Mouse (Mus musculus) lung, postnatal 0 days (tissue): Measurements from ENCODE around the gene Acd. TPM values are rescaled to one million over a fixed set of nuclear protein-coding genes. Genes with fewer than 3 reads are reported as not detected.

Source experiments
- ATAC-seq: fragments of 200-750 bp; cut with Nextera tagmentation; 2 replicates; pipeline ENCODE4 v1.8.0; 2017; ENCODE audit warnings: moderate library complexity
- DNase-seq: peaks from one replicate; pipeline ENCODE4 v3.0.0-alpha.2; 2016; ENCODE audit warnings: low spot score
- H3K27ac ChIP-seq: fragments of 300-500 bp; sonication (generic); 2 replicates; pipeline ENCODE4 v1.5.1; 2014; ENCODE audit warnings: antibody characterized with exemption, mild to moderate bottlenecking, low read length, mixed read lengths
- H3K27me3 ChIP-seq: fragments of 300-500 bp; sonication (generic); replicated peaks from 2 replicates; pipeline ENCODE4 v1.6.1; 2014; ENCODE audit warnings: low read length, mixed read lengths; ENCODE audit not compliant: insufficient read depth
- H3K36me3 ChIP-seq: fragments of 300-500 bp; sonication (generic); 2 replicates; pipeline ENCODE4 v1.6.1; 2014; ENCODE audit warnings: low read length, mixed read lengths; ENCODE audit not compliant: insufficient read depth
- H3K4me1 ChIP-seq: fragments of 300-500 bp; sonication (generic); 2 replicates; pipeline ENCODE4 v1.6.1; 2014; ENCODE audit warnings: antibody characterized with exemption, low read depth, low read length, mixed read lengths; ENCODE audit not compliant: insufficient read depth
- H3K4me2 ChIP-seq: fragments of 300-500 bp; sonication (generic); replicated peaks from 2 replicates; pipeline ENCODE4 v1.6.1; 2014; ENCODE audit warnings: low read depth, mild to moderate bottlenecking, low read length, moderate library complexity, mixed read lengths
- H3K4me3 ChIP-seq: fragments of 300-500 bp; sonication (generic); 2 replicates; pipeline ENCODE4 v1.5.1; 2014; ENCODE audit warnings: low read depth, low read length
- H3K9ac ChIP-seq: fragments of 300-500 bp; sonication (generic); replicated peaks from 2 replicates; pipeline ENCODE4 v1.6.1; 2014; ENCODE audit warnings: low read depth, mild to moderate bottlenecking
- H3K9me3 ChIP-seq: fragments of 300-500 bp; sonication (generic); 2 replicates; pipeline ENCODE4 v1.6.1; 2016; ENCODE audit warnings: low read length, mixed read lengths
- CTCF ChIP-seq: IDR thresholded peaks from 2 replicates; pipeline ENCODE4 v1.5.1; 2016; ENCODE audit warnings: antibody characterized with exemption, mild to moderate bottlenecking
- EP300 ChIP-seq: IDR thresholded peaks from 2 replicates; pipeline ENCODE4 v1.6.1; 2016; ENCODE audit warnings: antibody characterized with exemption, mild to moderate bottlenecking, control low read depth
- WGBS: fragments of 180-500 bp; shearing (Covaris S2); extraction: QIAGEN DNeasy Blood & Tissue Kit; methylation state at CpG from one replicate; pipeline ENCODE4 v1.1.7; 2014; 5-methylcytosine and 5-hydroxymethylcytosine counted together
- polyA plus RNA-seq: library from polyadenylated mRNA; unstranded; fragments of >200 nt; fragmentation: Nextera tagmentation; extraction: Ambion mirVana; gene quantifications from 2 replicates; pipeline ENCODE4 v1.2.1, GENCODE M21; 2015

Acd gene
- polyA plus RNA-seq, 1 experiment from 2014 or later: 45.8 TPM

- no peak for ATAC-seq
- 0 out of 2 replicates have a peak, but pooled peaks cover 7% of the 10 kb centered on the region for H3K36me3 ChIP-seq
- no peaks in the 10 kb centered on the region for H3K9me3 ChIP-seq
- H3K27me3 ChIP-seq: no peaks in the 10 kb centered on the region
- no peak overlapping the region for H3K9ac ChIP-seq
- TF ChIP-seq EP300 (no peak), CTCF (no peak)
- H3K4me3 ChIP-seq: no peak overlapping the region
- DNase-seq: no peak
- H3K4me2 ChIP-seq: no peak overlapping the region
- no peak overlapping the region for H3K27ac ChIP-seq
- WGBS: 93% methylated on average over 34 of the region's 34 CpGs
- peaks cover 14% of the 10 kb centered on the region; the same call in 1 of the 2 replicates for H3K4me1 ChIP-seq
Measured at GRCm38 (mm10) chr8:105704146-105704812, 3.4 kb upstream of the Acd start.

DNA sequence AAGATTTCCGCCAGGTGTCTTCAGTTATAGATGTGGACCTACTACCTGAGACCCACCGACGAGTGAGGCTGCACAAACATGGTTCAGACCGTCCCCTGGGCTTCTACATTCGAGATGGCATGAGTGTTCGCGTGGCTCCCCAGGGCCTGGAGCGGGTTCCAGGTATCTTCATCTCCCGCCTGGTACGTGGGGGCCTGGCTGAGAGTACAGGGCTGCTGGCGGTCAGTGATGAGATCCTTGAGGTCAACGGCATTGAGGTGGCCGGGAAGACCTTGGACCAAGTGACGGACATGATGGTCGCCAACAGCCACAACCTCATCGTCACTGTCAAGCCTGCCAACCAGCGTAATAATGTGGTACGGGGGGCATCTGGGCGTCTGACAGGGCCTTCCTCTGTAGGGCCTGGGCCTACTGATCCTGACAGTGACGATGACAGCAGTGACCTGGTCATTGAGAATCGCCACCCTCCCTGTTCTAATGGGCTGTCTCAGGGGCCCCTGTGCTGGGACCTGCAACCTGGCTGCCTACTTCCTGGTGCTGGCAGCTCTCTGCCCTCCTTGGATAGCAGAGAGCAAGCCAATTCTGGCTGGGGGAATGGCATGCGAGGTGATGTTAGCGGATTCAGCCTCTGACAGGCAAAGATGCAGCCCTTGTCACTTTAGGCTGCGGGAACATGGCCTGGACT is 2.0 kb upstream of the Acd start:
- Histone ChIP-seq H3K4me1 (peaks cover 14% of the 10 kb centered on the region; the same call in 1 of the 2 replicates), H3K9ac (no peak overlapping the region), H3K27me3 (no peaks in the 10 kb centered on the region), H3K36me3 (0 out of 2 replicates have a peak, but pooled peaks cover 7% of the 10 kb centered on the region), H3K27ac (no peak overlapping the region), H3K9me3 (no peaks in the 10 kb centered on the region), H3K4me2 (no peak overlapping the region), H3K4me3 (no peak overlapping the region)
- WGBS: 88% methylated on average over 24 of the region's 24 CpGs
- TF ChIP-seq CTCF (no peak), EP300 (no peak)
- no peak for ATAC-seq
- no peak for DNase-seq

DNA sequence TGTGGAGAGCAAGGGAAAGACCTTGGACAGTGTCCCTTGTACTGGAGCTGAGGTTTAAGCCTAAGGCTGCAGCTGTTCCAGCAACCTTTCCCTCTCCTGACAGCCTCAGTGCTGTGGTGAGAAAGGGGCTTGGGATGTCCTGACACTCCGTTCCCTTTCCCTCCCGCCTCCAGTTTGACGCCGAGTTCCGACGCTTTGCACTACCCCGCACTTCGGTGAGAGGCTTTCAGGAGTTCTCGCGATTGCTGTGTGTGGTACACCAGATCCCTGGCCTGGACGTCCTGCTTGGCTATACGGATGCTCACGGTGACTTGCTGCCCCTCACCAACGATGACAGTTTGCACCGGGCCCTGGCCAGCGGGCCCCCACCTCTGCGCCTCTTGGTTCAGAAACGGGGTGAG is 1.1 kb upstream of the Acd start:
- H3K36me3 ChIP-seq: peaks cover 13% of the 10 kb centered on the region; the same call in 1 of the 2 replicates
- H3K4me1 ChIP-seq: peaks cover 6% of the 10 kb centered on the region; the same call in 1 of the 2 replicates
- H3K9me3 ChIP-seq: no peaks in the 10 kb centered on the region
- peak overlapping the region; percentile 74 for H3K4me3 ChIP-seq
- TF ChIP-seq CTCF (no peak), EP300 (no peak)
- peak overlapping the region; percentile 33; the same call in 1 of the 2 replicates for H3K27ac ChIP-seq
- no peak overlapping the region for H3K9ac ChIP-seq
- WGBS: 46% methylated on average over 18 of the region's 18 CpGs
- DNase-seq (no peak), ATAC-seq (0 out of 2 replicates have a peak, but pooled peaks have one; percentile 0)
- H3K27me3 ChIP-seq: no peaks in the 10 kb centered on the region
- H3K4me2 ChIP-seq: peak overlapping the region; percentile 90

GRCm38 (mm10) chr8:105700566-105700965 is 336 bp downstream of the Acd start:
- ATAC-seq: peak; percentile 52
- 0% methylated on average over 21 of the region's 21 CpGs for WGBS

DNA sequence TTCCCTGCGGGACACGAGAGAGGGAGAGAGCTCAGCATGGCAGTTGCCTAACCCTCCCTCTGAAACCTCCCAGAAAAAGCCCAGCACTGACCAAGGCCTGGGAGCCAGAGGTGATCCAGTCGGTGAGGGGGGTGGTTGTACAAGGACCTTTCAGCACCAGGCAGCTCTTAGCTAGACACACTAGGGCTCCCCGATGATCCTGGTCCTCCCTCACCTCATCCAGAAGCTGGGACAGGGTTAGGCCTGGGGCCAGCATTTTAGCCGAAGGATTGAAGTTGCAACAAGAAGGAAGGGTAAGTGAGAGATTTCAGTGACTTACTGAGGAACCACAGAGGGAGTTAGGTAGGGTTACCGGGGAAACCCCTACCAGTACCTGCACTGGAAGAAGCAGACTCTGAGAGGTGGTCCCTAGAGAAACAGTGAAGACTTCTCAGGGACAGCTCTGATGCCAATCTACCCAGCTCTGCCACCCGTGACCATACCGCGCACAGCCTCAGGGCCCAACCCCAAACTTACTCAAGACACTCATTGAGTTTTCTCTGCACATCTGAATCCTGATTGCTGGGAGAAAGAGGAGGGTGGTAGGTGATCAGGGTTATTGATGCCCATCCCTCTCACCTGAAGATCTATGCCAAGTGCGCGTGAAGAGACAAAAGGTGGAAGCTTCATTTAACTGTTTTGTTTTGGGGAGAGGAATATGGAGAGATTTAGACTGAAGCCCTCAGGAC is 1.2 kb downstream of the Acd start:
- H3K4me1 ChIP-seq: peaks cover 6% of the 10 kb centered on the region; the same call in 1 of the 2 replicates
- peak overlapping the region; percentile 90 for H3K4me2 ChIP-seq
- H3K36me3 ChIP-seq: peaks cover 13% of the 10 kb centered on the region; the same call in 1 of the 2 replicates
- peak overlapping the region; percentile 52; the same call in 1 of the 2 replicates for H3K9ac ChIP-seq
- TF ChIP-seq CTCF: no peak
- TF ChIP-seq EP300: no peak
- 81% methylated on average over 11 of the region's 11 CpGs for WGBS
- ATAC-seq (no peak), DNase-seq (no peak)
- no peaks in the 10 kb centered on the region for H3K27me3 ChIP-seq
- H3K27ac ChIP-seq: no peak overlapping the region; the same call in 1 of the 2 replicates
- 0 out of 2 replicates have a peak overlapping the region, but pooled peaks have one; percentile 74 for H3K4me3 ChIP-seq
- H3K9me3 ChIP-seq: no peaks in the 10 kb centered on the region

More at GRCm38 (mm10) chr8:105700566-105700965, 336 bp downstream of the Acd start:
- Histone ChIP-seq H3K4me2 (peak overlapping the region; percentile 90), H3K9ac (peak overlapping the region; percentile 52), H3K9me3 (no peaks in the 10 kb centered on the region), H3K27me3 (no peaks in the 10 kb centered on the region), H3K36me3 (peaks cover 13% of the 10 kb centered on the region; the same call in 1 of the 2 replicates), H3K4me3 (peak overlapping the region; percentile 74), H3K4me1 (peaks cover 6% of the 10 kb centered on the region; the same call in 1 of the 2 replicates), H3K27ac (peak overlapping the region; percentile 91)
- TF ChIP-seq EP300 (no peak), CTCF (no peak)
- DNase-seq: peak; percentile 66

DNA sequence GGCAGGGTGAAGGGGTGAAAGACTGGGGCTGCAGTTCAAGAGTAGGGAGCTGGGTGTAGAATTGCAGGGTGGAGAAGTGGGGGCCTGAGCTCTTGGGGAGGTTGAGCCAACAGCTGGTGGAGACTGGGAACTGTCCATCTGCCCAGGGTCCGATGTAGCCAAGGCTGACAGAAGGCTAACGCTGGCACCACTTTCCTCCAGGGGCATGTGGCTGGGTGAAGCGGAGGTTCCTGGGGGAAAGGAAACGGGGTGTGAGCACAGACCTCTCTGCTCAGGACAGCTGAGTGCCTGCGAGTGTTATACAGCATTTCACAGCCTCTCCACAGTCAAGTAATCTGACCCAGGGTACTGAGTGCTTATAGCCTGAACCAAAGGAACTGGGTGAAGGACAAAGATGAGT is 2.2 kb downstream of the Acd start:
- TF ChIP-seq EP300: no peak
- no peak for TF ChIP-seq CTCF
- Histone ChIP-seq H3K27ac (no peak overlapping the region), H3K9me3 (no peaks in the 10 kb centered on the region), H3K4me2 (no peak overlapping the region), H3K4me1 (peaks cover 12% of the 10 kb centered on the region; the same call in 1 of the 2 replicates), H3K27me3 (no peaks in the 10 kb centered on the region), H3K36me3 (peaks cover 12% of the 10 kb centered on the region; the same call in 1 of the 2 replicates), H3K4me3 (no peak overlapping the region), H3K9ac (no peak overlapping the region)
- DNase-seq (no peak), ATAC-seq (no peak)
- 91% methylated on average over 5 of the region's 5 CpGs for WGBS
